Mouse (Mus musculus) T-helper 1 cell (primary cell): ENCODE data around the gene Acads.
"Not testable (repeated sequence)": the region's sequence is repeated elsewhere in the genome, so short reads cannot be mapped to it uniquely, and the experiment has no call there.

Experiments used
- in situ Hi-C: fragments of 300-600 bp; cut with MboI, MseI; formaldehyde crosslinking; loops from one replicate; pipeline ENCODE4 v1.15.1; 2025; ENCODE audit warnings: high pct_unique_total_duplicates

Gene Acads

GRCm38 (mm10) chr5:115118961-115119570 is at the start of gene Acads:
Gene Acads, minus strand, starts transcription at chr5:115119346.
- in situ Hi-C loops, result no loop called here

DNA sequence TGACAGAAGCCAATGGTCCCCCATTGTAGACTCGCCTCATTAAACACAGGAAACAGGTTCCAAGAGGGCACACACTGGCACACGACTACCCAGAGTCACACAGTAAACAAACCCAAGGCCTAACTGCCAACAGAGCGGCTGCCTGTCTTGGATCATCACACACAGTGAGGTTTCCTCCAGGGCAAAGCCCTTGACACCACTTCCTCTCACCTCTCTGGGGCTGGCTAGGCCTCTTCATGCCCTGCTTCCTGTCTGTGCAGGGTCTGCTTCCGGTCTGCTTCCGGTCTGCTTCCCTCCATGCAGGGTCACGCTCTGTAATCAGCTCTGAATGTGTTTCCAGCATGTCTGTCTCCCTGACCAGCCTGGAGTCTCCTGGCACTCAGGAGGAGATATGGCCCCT is 48.2 kb upstream of the Acads start:
- in situ Hi-C loops, result no loop called here

- in situ Hi-C loops, result no loop called here
These were observed 47.7 kb upstream of the Acads start for GRCm38 (mm10) chr5:115166815-115167194.

- in situ Hi-C loops, result no loop called here
These were observed 47.0 kb upstream of the Acads start for GRCm38 (mm10) chr5:115165895-115166814.

GRCm38 (mm10) chr5:115165351-115165750 is 46.2 kb upstream of the Acads start:
- in situ Hi-C loops, result no loop called here

- in situ Hi-C loops, result not testable (repeated sequence)
These were observed 45.3 kb upstream of the Acads start for GRCm38 (mm10) chr5:115164446-115164845.

DNA sequence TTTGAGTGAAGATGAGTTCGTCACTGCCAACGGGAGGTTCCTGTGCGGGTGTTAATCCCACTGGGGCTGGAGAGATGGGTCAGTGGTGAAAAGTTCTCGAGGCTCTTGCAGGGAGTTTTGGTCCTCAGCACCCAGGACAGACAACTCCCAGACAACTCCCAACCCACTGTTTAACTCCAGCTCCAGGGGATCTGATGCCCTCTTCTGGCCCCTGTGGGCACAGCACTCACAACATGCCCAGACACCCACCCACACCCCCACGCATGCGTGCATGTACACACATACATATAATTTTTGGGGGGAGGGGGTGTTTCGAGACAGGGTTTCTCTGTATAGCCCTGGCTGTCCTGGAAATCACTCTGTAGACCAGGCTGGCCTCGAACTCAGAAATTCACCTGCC is 44.4 kb upstream of the Acads start:
- in situ Hi-C loops, result no loop called here

DNA sequence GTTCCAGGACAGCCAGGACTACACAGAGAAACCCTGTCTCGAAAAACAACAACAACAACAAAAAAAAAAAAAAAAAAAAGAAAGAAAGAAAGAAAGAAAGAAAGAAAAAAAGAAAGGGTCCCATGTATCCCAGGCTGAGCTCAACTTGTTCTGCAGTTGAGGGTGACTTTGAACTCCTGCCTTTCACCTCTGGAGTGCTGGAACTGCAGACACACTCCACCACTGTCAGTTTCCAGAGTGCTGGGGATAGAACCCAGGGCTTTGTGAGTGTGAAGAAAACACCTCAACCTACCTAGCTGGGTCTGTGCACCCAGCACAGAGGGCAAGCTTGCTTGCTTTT is 42.8 kb upstream of the Acads start:
- in situ Hi-C loops, result not testable (repeated sequence)

- in situ Hi-C loops, result no loop called here
These were observed 42.2 kb upstream of the Acads start for GRCm38 (mm10) chr5:115161064-115161939.

DNA sequence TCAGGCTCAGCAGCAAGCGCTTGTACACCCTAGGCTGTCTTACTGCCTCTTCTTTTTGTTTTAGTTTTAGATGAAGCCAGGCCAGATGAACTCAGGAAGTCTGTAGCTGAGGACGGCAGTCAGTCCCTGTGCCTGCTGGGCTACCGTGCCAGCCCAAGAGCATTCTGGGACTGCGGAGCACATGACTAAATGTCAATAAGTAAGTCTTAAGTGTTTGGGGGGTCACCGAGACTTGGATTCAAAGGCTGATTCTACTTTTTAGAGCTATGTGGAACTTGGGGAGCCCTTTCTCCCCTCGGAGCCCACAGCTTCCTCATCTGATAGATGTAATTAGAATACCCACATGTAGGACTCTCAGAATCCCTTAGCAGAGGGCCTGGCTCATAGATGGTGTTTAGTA is 41.5 kb upstream of the Acads start:
- in situ Hi-C loops, result no loop called here

GRCm38 (mm10) chr5:115159165-115159564 is 40.0 kb upstream of the Acads start:
- in situ Hi-C loops, result no loop called here

DNA sequence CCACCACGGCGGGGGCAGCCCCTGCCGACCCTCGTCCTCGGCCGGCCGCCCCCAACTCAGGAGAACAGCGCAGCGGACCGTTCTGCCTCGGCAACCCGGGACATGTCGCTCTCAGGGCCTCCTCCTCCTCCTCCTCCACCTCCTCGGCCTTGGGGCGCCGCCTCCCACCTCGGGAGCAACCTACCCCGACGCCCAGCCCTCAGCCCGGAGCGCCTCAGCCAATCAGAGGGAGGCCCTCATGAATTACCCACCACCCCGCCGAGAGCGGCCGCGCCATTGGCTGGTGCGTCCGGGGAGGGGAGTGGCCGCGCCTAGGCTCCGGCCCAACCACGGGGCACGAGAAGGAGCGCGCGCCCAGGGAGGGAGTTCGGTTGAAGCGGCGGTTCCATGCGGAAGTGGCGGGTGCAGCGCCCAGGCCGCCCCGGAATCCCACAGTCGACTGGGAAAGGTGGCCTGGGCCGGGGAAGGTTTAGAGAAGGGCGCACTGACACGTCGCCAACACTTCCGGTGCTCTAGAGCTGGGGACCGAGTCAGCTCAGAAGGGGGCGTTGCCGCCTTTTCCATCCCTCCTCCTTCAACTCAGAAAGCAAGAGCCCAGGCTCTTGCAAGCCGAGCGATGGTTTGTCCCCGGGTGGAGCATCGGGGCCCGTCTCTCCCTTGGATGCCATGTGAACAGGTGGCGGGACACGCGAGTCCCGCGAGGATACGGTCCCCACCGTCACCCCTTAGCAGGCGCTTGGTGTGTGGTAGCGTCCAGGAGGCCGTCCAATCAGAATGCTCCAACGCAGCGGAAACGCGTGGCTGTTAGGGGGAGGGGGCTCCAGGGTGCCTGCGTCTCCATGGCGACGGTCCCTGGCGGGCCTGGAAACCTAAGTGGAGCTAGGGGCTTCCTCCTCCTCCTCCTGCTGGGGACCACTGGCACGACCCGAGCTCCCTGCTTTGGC is 39.2 kb upstream of the Acads start, which contains the start of gene Mlec:
TSS of gene Mlec (minus strand) at position 140 of the 944 bp plus-strand sequence.
- in situ Hi-C loops, result no loop called here

DNA sequence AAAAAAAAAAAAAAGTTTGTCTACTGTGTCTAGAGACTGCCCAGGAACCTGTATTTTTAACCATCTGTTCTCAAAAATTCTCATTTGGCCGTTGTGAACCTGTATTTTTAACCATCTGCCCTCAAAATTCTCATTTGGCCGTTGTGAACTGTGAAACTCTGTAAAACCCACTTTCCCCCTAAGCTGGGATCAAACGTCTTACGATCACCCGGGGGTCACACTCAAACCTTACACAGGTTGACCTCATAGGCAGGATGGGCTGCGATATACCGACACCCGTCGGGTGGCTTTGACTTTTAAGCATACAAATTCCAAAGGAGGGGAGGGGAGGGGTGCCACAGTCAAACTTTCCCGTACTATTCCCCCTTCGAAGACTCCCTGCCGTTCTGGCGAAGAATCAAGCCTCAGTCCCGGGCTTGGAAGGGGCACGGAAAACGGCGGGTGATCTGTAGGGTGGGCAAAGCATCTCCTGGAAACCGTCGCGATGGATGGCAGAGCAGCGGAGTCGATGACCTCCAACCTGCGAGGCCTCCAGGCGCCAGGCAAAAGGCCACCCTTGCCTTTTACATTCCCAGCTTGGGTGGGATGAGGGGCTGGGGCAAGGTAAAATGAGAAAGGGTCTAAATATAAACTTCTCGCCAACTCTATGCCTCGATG is 37.9 kb upstream of the Acads start:
- in situ Hi-C loops, result no loop called here

GRCm38 (mm10) chr5:115156401-115156800 is 37.3 kb upstream of the Acads start:
- in situ Hi-C loops, result no loop called here

GRCm38 (mm10) chr5:115155831-115156230 is 36.7 kb upstream of the Acads start:
- in situ Hi-C loops, result no loop called here

- in situ Hi-C loops, result no loop called here
These were observed 36.0 kb upstream of the Acads start for GRCm38 (mm10) chr5:115155156-115155631.

DNA sequence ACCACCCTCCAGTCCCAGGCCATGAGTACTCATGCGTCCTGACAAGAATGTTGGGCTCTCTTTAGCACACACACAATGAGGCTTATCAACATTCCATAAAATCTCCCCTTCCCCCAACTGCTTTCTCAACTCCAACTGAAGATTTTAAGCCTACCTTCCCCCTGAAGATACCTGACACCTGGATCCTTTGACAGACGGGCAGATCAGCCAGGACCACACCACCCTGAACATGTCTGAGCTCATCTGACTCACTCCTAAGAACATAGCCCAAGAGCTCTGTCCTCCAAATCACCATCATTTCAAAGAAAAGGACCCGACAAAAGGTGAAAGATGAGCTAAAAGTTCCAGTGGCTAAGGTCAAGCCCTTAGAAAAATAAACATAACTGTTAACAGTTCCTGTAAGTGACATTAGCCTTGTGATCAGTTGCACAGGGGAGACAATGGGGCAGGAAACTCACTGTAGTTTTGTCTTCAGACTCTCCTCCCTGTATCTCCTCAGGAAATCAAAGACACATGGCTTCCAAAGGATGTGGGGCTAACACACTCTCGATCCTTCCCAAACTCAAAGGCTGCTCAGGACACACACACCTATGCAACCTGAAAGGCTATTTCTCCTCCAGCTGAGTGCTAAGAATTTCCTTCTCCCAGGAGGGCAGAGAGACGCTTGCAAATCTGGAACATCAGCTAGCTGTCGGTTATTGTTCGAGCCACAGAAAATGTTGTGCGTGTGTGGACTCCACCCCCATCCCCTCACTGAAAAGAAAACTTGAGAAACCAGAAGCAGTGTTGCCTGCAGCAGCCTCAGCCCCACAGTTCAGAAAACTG is 33.2 kb upstream of the Acads start:
- in situ Hi-C loops, result no loop called here

DNA sequence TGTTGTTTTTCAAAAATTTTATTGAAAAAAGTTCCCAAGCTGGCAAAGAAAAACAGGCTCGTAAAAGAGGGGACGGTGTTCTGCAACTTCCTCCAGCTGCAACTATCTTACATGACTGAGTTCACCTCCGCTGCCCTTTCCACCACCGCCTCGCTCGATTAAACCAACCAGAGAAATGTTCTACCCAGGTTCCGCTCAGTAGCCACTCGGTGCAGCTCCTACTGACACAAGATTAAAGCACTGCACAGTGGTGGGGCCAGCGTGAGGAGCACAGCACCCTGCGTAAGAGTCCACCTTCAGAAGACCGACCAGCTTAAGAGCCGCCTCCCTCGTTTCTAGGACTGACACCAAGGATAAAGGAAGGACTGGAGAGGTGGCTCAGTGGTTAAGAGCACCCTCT is 32.3 kb upstream of the Acads start:
- in situ Hi-C loops, result no loop called here

DNA sequence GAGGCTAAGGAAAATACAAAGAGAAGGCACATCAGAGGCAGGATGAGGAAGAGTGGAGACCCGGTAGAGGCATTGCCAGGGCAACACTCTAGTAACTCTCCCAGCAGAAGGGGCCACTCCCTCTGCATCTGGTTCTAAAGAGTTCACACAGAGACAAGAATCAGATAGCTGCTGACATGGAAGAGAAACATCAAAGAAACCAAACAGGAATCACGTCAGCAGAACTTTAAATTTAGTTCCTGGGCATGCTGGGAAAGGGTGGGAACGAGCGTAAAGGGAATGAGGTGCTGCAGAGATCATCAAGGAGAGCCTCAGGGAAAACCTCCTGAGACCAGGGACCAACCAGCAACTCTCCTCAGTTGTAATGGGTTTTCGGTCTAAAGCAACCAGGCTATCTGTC is 31.8 kb upstream of the Acads start:
- in situ Hi-C loops, result no loop called here
